Mouse (Mus musculus): ENCODE data around the gene Rab4a.

DNA sequence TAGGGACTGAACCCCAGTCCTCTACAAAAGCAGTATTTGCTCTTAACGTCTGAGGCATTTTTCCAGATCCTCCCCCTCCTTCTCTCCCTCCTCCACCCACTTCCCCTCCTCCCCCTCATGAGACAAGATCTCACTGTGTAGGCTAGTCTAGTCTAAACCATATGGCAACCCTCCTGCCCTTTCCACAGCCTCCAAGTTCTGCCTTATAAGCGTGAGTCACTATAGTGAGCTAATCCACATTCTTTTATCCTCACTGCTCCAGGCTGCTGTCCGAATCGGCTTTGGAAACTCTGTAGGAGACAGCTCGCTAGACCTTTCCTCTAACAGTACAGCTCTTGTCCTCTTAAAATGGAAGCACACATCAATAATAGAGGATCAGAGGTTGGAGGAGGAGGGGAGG lies 61.2 kb downstream of the Rab4a start:
- no peak for TF ChIP-seq CTCF (IDR thresholded peaks at IDR 0.05)
- no peak for TF ChIP-seq EP300 (IDR thresholded peaks at IDR 0.05)

All from lung, postnatal 0 days (tissue).